Mouse (Mus musculus) gastrocnemius, postnatal 4 days (tissue): ENCODE data around the gene Gpr157. TPM values are rescaled to one million over a fixed set of nuclear protein-coding genes. Genes with fewer than 3 reads are reported as not detected.

Source experiments
- DNase-seq, 2 experiments: peaks; one replicate each; pipeline ENCODE4 v3.0.0; 2021 to 2022; ENCODE audit warnings: low spot score in 2 of 2, mixed read lengths in 2 of 2
- total RNA-seq, 2 experiments: library from RNA; stranded (reverse); gene quantifications; 2 replicates each; pipeline ENCODE4 v1.2.3; 2021

Gene Gpr157
- total RNA-seq, 2 experiments from 2014 or later, result 19.6 to 20.1 TPM

DNA sequence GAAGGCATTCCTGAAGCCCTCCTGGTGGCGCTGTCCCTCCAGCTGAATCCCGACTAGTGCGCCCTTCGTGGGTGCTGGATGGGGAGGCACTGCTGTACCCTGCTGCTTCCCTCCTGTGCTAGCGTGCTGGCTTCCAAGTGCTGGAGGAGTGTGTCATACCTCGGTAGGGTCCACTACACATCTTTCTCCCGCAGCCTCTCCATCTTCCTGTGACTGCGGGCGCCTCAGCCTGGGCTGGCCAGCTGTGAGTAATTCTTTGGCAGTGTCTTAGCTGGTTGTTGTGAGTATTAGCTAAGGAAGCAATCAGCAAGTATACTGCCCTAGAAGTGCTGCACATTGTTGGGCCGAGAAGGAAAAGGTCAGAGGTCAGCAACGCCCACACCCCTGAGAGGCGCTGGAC, 18.9 kb upstream of the Gpr157 start:
- no peak for DNase-seq

- no peak for DNase-seq
These were observed 17.0 kb upstream of the Gpr157 start for GRCm38 (mm10) chr4:150070136-150070535.

- no peak for DNase-seq
These were observed 14.6 kb upstream of the Gpr157 start for GRCm38 (mm10) chr4:150072416-150073101.

- peak in 1 of 2 experiments; percentile 46 for DNase-seq
These were observed 14.1 kb upstream of the Gpr157 start for GRCm38 (mm10) chr4:150073102-150073473.

DNA sequence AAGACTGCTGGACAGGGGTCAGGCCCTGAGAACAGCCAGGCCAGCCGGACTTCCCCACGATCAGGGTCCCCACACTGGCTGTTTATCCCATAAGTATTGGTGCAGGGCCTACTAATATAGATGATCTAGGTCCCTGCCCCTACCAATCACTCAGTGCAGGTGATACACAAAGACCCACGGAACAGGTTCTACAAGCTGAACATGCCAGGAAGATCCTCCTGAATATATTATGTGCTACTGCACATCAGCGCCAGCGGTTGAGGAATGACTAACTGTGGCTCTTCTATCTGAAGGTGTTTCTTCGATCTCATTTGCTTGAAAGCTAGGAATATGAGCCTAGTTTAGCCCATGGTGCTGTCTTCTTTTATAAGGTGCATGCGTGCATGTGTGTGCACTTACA, 11.8 kb upstream of the Gpr157 start:
- no peak for DNase-seq

GRCm38 (mm10) chr4:150076147-150076546, 11.0 kb upstream of the Gpr157 start:
- DNase-seq, result peak in 1 of 2 experiments; percentile 44

- no peak for DNase-seq
These were observed 8.5 kb upstream of the Gpr157 start for GRCm38 (mm10) chr4:150078646-150079045.

DNA sequence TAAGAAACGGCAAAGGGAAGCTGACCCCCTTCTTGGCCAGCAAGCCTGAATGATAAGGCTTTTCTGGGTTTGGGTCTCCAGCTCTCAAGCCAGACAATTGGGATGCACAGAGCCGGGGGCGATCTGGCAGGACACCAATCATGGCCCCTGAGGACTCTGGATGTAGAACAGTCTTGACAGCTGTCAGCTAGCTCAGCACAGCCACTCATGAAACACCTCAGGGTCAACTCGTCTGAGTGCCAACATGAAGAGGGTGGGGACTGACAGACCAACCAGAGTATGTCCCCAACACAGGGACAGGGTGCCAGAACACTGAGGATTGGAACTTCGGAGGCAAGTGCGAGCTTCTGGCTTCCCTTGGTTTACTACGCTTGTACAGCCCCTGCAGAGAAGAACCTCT, 7.9 kb upstream of the Gpr157 start:
- no peak for DNase-seq

DNA sequence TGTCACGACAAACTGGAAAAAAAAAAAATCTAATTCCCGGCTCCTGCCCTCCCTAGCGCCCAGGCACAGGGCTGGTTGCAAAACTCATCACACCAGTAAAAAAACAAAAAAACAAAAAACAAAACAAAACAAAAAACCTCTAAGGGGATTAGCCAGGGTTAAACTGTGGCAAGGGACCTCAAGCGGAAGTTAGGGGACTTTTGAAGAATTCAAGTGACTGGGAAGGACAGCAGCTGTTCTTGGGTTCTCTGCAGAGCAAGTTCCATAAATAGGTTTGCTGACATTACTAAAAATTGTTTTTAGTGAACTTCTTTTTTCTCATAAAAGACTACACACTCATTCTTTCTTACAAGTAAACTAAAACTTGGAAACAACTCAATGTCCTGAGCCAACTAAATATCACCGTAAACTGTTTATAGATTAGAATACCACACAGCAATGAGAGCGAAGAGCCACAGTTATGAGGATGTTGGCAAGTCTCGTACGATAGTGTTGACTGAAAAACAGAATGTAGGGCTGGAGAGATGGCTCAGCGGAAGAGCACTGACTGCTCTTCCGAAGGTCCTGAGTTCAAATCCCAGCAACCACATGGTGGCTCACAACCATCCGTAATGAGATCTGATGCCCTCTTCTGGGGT, 6.7 kb upstream of the Gpr157 start:
- DNase-seq, result no peak

DNA sequence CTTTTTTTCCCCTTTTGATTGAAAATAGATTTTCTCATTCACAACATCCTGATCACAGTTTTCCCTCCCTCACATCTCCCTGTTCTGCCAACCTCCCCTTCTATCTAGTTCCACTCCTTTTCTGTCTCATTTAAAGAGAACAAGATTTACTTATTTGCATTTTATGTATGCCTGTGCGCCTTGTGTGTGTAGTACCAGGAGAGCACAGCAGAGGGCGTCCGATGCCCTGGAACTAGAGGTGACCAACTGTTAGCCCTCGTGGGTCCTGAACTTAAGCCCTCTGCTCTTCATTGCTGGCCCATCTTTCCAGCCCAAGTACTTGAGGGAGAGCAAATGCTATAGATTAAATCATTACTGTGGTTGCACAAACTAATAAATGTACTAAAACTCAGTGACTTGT, 1.8 kb upstream of the Gpr157 start:
- no peak for DNase-seq

DNA sequence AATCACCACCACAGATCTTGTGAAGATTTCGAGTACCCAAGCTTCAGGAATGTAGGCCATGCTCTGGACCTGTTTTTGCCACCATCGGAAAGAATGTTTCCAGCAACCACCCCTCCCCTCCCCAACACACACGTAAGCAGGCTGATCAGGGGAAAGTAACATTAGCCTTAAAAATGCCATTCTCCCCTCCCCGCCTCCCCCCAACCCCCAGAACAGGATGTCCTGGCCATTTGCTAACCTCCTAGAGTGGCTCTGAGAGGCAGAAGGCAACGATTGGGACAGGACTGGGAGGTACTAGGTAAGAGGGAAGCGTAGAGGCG, 364 bp upstream of the Gpr157 start:
- DNase-seq, result no peak

- DNase-seq, result no peak
These were observed 845 bp downstream of the Gpr157 start for GRCm38 (mm10) chr4:150087890-150088530.

DNA sequence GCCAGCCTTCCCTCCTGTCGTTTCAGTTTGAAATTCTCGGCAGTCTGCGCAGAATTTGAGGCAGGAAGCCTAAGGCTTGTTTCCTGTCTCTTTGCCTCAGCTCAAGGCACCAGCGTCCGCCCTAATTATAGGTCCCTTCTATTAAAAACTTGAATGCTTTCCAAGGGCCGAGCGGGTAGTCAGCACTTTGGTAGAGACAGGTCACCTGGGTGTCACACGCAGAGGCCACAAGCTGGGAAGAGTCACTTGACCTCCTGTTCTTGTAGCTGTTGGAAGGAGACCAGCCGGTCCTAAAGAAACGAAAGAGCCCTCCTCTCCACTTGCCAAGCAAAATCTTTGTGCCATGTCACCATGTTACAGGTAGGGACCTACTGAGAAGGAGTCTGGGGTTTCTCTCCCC, 2.0 kb downstream of the Gpr157 start:
- DNase-seq, result no peak

DNA sequence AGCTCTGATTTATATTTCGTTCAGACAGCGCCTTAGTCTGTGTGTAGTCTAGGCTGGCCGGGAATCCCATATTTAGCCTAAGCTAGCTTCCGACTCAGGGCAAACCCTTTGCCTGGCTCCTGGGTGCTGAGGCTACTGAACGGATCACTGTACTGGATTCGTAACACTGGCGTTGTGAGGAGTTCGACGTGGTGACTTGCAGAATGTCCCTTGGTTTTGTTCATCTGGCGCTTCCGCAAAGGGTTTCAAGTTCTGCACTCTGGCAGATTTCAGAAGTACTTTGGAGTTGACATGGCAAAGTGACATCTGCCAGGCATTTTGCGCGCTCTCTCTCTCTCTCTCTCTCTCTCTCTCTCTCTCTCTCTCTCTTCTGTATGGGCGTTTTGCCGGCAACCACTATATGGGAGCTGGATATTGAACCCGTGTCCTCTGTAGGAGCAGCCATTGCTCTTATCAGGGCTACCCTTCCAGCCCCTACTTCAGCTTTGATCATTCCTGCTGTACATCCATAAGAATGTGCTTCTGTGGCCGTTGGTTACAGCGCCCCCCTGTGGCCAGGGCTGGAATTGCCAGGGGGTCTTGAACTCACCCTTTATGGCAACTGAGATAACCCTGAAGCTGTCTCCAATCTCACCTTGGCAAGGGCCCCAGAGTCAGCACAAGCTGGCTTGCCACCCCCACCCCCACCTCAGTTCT, 4.9 kb downstream of the Gpr157 start:
- DNase-seq, result no peak

- DNase-seq, result no peak
These were observed 5.4 kb downstream of the Gpr157 start for GRCm38 (mm10) chr4:150092583-150092902.

- no peak for DNase-seq
These were observed 6.6 kb downstream of the Gpr157 start for GRCm38 (mm10) chr4:150093560-150094462.

DNA sequence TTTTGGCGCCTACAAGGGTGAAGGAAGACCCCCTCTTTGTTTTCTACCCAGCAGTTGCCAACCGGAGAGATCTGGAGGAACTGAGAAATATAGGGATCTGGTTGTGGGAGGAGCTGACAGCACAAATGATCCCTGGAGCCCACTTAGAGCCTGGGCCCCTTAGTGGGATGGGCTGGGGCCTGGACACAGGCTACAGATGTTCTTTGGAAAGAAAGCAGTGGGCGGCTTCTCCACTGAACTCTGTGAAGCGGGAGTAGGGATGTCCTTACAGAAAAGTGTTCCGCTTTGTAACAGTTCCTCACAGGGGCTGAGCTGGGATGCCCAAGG, 7.3 kb downstream of the Gpr157 start:
- DNase-seq, result no peak

- DNase-seq, result no peak
These were observed 9.1 kb downstream of the Gpr157 start for GRCm38 (mm10) chr4:150096309-150096708.

GRCm38 (mm10) chr4:150097847-150098246, 10.7 kb downstream of the Gpr157 start:
- no peak for DNase-seq

- DNase-seq, result peak; percentile 60 to 68
These were observed 11.7 kb downstream of the Gpr157 start for GRCm38 (mm10) chr4:150098880-150099279.

GRCm38 (mm10) chr4:150102822-150103221, 15.7 kb downstream of the Gpr157 start:
- no peak for DNase-seq
